Mouse (Mus musculus): ENCODE data around the gene Alb. TPM values are rescaled to one million over a fixed set of nuclear protein-coding genes. Genes with fewer than 3 reads are reported as not detected.

Alb gene
- polyA plus RNA-seq (2012; rRNA removed), result 0.23 and 53.0 TPM in 2 replicates

- WGBS, result 95% methylated on average over 8 of the region's 8 CpGs
- Histone ChIP-seq H3K4me1 (replicated peaks; ENCODE audit: control insufficient read depth, insufficient read depth, low read length) (no peaks in the 10 kb centered on the region), H3K27me3 (ENCODE audit: control insufficient read depth, insufficient read depth, low read length) (no peaks in the 10 kb centered on the region), H3K27ac (ENCODE audit: control insufficient read depth, insufficient read depth, low read length) (no peak within 1 kb of the TSS), H3K4me3 (ENCODE audit: control insufficient read depth, insufficient read depth, low read length) (no peak within 1 kb of the TSS), H3K36me3 (ENCODE audit: control insufficient read depth, insufficient read depth, low read length) (no peaks in the 10 kb centered on the region)
- no peak for DNase-seq
- TF ChIP-seq POLR2A (IDR thresholded peaks at IDR 0.05; ENCODE audit: control insufficient read depth, extremely low read depth, insufficient read depth, low read length, poor library complexity), result no peak
These were observed at the start of gene Alb for GRCm38 (mm10) chr5:90460619-90461018. Alb (plus strand) TSS chr5:90460897.

- 56% methylated on average over 8 of the region's 8 CpGs for WGBS
- TF ChIP-seq POLR2A (IDR thresholded peaks at IDR 0.05; ENCODE audit: control insufficient read depth, extremely low read depth, insufficient read depth, low read length, poor library complexity), result no peak
- no peak for TF ChIP-seq CTCF (IDR thresholded peaks at IDR 0.05; ENCODE audit: borderline replicate concordance, control insufficient read depth, extremely low read depth, insufficient read depth, low read length, poor library complexity)
- H3K27me3 ChIP-seq (ENCODE audit: control insufficient read depth, insufficient read depth, low read length), result no peaks in the 10 kb centered on the region
- no peaks in the 10 kb centered on the region for H3K4me1 ChIP-seq (replicated peaks; ENCODE audit: control insufficient read depth, insufficient read depth, low read length)
- H3K36me3 ChIP-seq (ENCODE audit: control insufficient read depth, insufficient read depth, low read length), result no peaks in the 10 kb centered on the region
- H3K4me3 ChIP-seq (ENCODE audit: control insufficient read depth, insufficient read depth, low read length), result no peak overlapping the region
- DNase-seq, result no peak
- H3K27ac ChIP-seq (ENCODE audit: control insufficient read depth, insufficient read depth, low read length), result no peak overlapping the region
These were observed 46.4 kb upstream of the Alb start for GRCm38 (mm10) chr5:90414142-90414924.

DNA sequence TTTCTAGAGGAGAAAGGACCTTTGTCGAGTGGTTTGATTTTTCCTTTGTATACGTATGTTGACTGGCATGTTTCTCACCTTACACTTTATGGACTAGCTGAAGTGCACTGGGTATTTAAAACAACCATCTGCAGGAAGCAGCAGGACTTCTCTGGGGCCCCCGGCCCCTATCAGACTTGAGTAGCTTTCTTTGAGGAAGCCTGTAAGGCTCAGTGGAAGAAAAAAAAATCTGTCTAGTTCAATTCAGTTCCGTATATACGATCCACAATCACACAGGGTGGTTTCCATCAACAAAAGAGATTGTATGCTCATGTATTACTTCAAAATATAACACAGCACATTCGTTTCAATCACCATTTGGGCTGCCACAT is 45.8 kb upstream of the Alb start:
- TF ChIP-seq CTCF (IDR thresholded peaks at IDR 0.05; ENCODE audit: borderline replicate concordance, control insufficient read depth, extremely low read depth, insufficient read depth, low read length, poor library complexity), result no peak
- no peak for TF ChIP-seq POLR2A (IDR thresholded peaks at IDR 0.05; ENCODE audit: control insufficient read depth, extremely low read depth, insufficient read depth, low read length, poor library complexity)
- WGBS, result 15% methylated on average over 6 of the region's 6 CpGs
- Histone ChIP-seq H3K36me3 (ENCODE audit: control insufficient read depth, insufficient read depth, low read length) (no peaks in the 10 kb centered on the region), H3K4me1 (replicated peaks; ENCODE audit: control insufficient read depth, insufficient read depth, low read length) (no peaks in the 10 kb centered on the region), H3K27ac (ENCODE audit: control insufficient read depth, insufficient read depth, low read length) (no peak overlapping the region), H3K27me3 (ENCODE audit: control insufficient read depth, insufficient read depth, low read length) (no peaks in the 10 kb centered on the region), H3K4me3 (ENCODE audit: control insufficient read depth, insufficient read depth, low read length) (no peak overlapping the region)
- no peak for DNase-seq

DNA sequence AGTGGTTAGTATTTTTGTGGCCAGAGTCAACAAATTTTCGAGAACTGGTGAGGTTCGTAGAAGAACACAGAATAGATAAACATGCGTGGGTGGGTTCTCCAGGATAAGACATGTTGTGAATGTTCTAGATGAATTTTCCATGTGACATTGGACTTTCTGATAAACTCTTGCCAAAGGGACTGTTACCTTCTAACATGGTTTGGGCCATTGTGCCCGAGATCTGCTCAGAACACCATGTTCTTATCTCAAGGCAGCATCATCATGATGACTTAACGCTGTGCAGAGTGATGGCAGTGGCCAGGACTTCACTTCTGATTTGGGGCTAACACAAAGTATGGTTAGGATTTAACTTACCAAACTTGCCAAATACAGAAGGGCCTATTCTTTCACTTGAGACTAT is 36.1 kb upstream of the Alb start:
- Histone ChIP-seq H3K36me3 (ENCODE audit: control insufficient read depth, insufficient read depth, low read length) (no peaks in the 10 kb centered on the region), H3K27ac (ENCODE audit: control insufficient read depth, insufficient read depth, low read length) (no peak overlapping the region), H3K4me1 (replicated peaks; ENCODE audit: control insufficient read depth, insufficient read depth, low read length) (no peaks in the 10 kb centered on the region), H3K4me3 (ENCODE audit: control insufficient read depth, insufficient read depth, low read length) (no peak overlapping the region), H3K27me3 (ENCODE audit: control insufficient read depth, insufficient read depth, low read length) (no peaks in the 10 kb centered on the region)
- 94% methylated on average over 5 of the region's 5 CpGs for WGBS
- TF ChIP-seq POLR2A (IDR thresholded peaks at IDR 0.05; ENCODE audit: control insufficient read depth, extremely low read depth, insufficient read depth, low read length, poor library complexity) (no peak), CTCF (IDR thresholded peaks at IDR 0.05; ENCODE audit: borderline replicate concordance, control insufficient read depth, extremely low read depth, insufficient read depth, low read length, poor library complexity) (no peak)
- DNase-seq, result no peak

DNA sequence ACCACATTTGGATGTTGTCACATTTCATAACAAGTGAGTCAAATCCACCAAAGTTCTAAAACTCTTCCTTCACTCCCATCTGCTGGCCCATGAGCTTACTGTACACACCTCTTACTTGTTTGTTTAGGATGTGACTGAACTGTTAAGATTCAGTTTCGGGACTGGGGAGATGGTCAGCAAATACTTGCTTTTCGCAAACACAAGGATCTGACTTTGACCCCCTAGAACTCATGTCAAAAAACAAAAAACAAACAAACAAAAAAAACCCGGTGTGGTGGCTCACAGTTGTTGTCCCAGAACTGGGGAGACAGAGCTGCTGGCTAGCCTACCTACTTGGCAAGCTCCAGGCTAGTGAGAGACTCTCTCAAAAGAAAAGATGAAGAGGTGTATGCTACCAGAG is 35.5 kb upstream of the Alb start:
- no peak overlapping the region for H3K27ac ChIP-seq (ENCODE audit: control insufficient read depth, insufficient read depth, low read length)
- TF ChIP-seq POLR2A (IDR thresholded peaks at IDR 0.05; ENCODE audit: control insufficient read depth, extremely low read depth, insufficient read depth, low read length, poor library complexity), result no peak
- no peak for TF ChIP-seq CTCF (IDR thresholded peaks at IDR 0.05; ENCODE audit: borderline replicate concordance, control insufficient read depth, extremely low read depth, insufficient read depth, low read length, poor library complexity)
- H3K4me1 ChIP-seq (replicated peaks; ENCODE audit: control insufficient read depth, insufficient read depth, low read length), result no peaks in the 10 kb centered on the region
- no peaks in the 10 kb centered on the region for H3K36me3 ChIP-seq (ENCODE audit: control insufficient read depth, insufficient read depth, low read length)
- H3K27me3 ChIP-seq (ENCODE audit: control insufficient read depth, insufficient read depth, low read length), result no peaks in the 10 kb centered on the region
- no peak for DNase-seq
- H3K4me3 ChIP-seq (ENCODE audit: control insufficient read depth, insufficient read depth, low read length), result no peak overlapping the region
- WGBS, result 87% methylated on average over 3 of the region's 3 CpGs

DNA sequence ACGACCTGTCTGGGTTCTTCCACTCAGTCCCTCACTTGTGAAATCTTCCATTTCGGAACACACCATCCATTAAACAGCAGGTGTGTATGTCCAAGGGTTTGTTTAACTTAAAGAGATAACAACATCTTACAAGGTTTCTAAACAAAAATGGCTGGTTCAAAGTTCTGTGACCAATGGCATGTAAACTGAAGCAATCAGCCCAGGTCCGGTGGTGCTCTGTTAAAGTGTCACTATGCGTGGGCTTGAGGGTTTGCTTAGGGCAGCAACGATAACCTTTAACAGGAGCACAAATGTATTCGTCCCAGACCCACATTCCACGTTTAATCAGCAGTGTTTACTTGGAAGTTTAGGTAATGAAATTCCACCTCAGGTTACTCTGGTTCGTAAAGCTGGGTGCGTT is 29.6 kb upstream of the Alb start:
- H3K27ac ChIP-seq (ENCODE audit: control insufficient read depth, insufficient read depth, low read length), result no peak overlapping the region
- H3K4me1 ChIP-seq (replicated peaks; ENCODE audit: control insufficient read depth, insufficient read depth, low read length), result no peaks in the 10 kb centered on the region
- TF ChIP-seq POLR2A (IDR thresholded peaks at IDR 0.05; ENCODE audit: control insufficient read depth, extremely low read depth, insufficient read depth, low read length, poor library complexity) (no peak), CTCF (IDR thresholded peaks at IDR 0.05; ENCODE audit: borderline replicate concordance, control insufficient read depth, extremely low read depth, insufficient read depth, low read length, poor library complexity) (no peak)
- DNase-seq, result no peak
- WGBS, result 93% methylated on average over 9 of the region's 9 CpGs
- no peaks in the 10 kb centered on the region for H3K27me3 ChIP-seq (ENCODE audit: control insufficient read depth, insufficient read depth, low read length)
- no peaks in the 10 kb centered on the region for H3K36me3 ChIP-seq (ENCODE audit: control insufficient read depth, insufficient read depth, low read length)
- no peak overlapping the region for H3K4me3 ChIP-seq (ENCODE audit: control insufficient read depth, insufficient read depth, low read length)

DNA sequence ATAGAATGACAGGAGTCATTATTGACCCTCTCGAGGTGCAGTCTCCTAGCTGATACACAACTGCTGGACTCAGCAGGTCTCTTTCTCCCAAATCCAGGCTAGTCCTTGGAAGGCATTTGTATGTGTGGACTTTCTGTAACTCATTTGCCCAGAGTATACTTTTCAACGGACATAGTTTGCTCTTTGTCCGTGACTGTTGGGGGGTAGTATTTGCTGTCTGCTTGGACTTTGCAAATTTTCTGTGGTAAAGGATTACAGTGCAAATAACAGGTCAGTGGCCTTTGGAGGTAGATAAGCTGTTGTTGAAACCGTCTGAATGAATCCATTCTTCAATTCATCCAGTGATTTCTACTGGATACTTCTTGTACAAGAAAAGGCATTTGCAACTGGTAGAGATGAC is 21.5 kb upstream of the Alb start:
- no peaks in the 10 kb centered on the region for H3K36me3 ChIP-seq (ENCODE audit: control insufficient read depth, insufficient read depth, low read length)
- TF ChIP-seq CTCF (IDR thresholded peaks at IDR 0.05; ENCODE audit: borderline replicate concordance, control insufficient read depth, extremely low read depth, insufficient read depth, low read length, poor library complexity) (no peak), POLR2A (IDR thresholded peaks at IDR 0.05; ENCODE audit: control insufficient read depth, extremely low read depth, insufficient read depth, low read length, poor library complexity) (no peak)
- H3K27me3 ChIP-seq (ENCODE audit: control insufficient read depth, insufficient read depth, low read length), result no peaks in the 10 kb centered on the region
- DNase-seq, result no peak
- no peak overlapping the region for H3K27ac ChIP-seq (ENCODE audit: control insufficient read depth, insufficient read depth, low read length)
- no peak overlapping the region for H3K4me3 ChIP-seq (ENCODE audit: control insufficient read depth, insufficient read depth, low read length)
- WGBS, result 89% methylated on average over 4 of the region's 4 CpGs
- no peaks in the 10 kb centered on the region for H3K4me1 ChIP-seq (replicated peaks; ENCODE audit: control insufficient read depth, insufficient read depth, low read length)
